Mouse (Mus musculus): ENCODE data around the gene Jph4.

- TF ChIP-seq GATA1 (IDR thresholded peaks at IDR 0.05; ENCODE audit: low read length) (no peak), TAL1 (IDR thresholded peaks at IDR 0.05; ENCODE audit: low read length) (no peak)
Observed at GRCm38 (mm10) chr14:55113351-55113974, 3.3 kb downstream of the Jph4 start.
